Mouse (Mus musculus) common myeloid progenitor, adult 5-6 weeks (primary cell): ENCODE data around the gene Rps17. TPM values are rescaled to one million over a fixed set of nuclear protein-coding genes. Genes with fewer than 3 reads are reported as not detected.

ENCODE experiments used
- total RNA-seq: library from RNA; stranded (forward); fragments of 200-1000, 187-1606 nt; gene quantifications from 2 replicates; pipeline ENCODE4 v1.2.3, GENCODE M21; 2017

Gene Rps17
- total RNA-seq, 1 experiment from 2014 or later: 3,700 TPM

Other genes with a start within 250 kb of the Rps17 start
- not detected in 2 replicates for gene Slc28a1, start 230.5 kb downstream of the Rps17 start, total RNA-seq
- gene Pde8a, start 131.7 kb downstream of the Rps17 start, total RNA-seq: 0.41 and 4.6 TPM in 2 replicates
- not detected in 2 replicates for gene Cpeb1, start 110.2 kb upstream of the Rps17 start, total RNA-seq
- 1.6 TPM in 1 of 2 replicates, not detected in the other for gene Ap3b2, start 148.7 kb upstream of the Rps17 start, total RNA-seq
- gene BC048679, start 153.0 kb upstream of the Rps17 start, total RNA-seq: not detected in 2 replicates
- 0.24 TPM in 1 of 2 replicates, not detected in the other for gene Fsd2, start 221.7 kb upstream of the Rps17 start, total RNA-seq
- 16.9 and 23.2 TPM in 2 replicates for gene Whamm, start 226.0 kb upstream of the Rps17 start, total RNA-seq